Mouse (Mus musculus): ENCODE measurements around the gene Enkd1. TPM values are rescaled to one million over a fixed set of nuclear protein-coding genes. Genes with fewer than 3 reads are reported as not detected.

Gene Enkd1
- polyA plus RNA-seq, 1 experiment = 84.2 TPM

- no peak for TF ChIP-seq CTCF (IDR thresholded peaks at IDR 0.05; ENCODE audit: control insufficient read depth, insufficient read depth, insufficient replicate concordance, low read depth, low read length)
- TF ChIP-seq POLR2A (IDR thresholded peaks at IDR 0.05; ENCODE audit: control insufficient read depth, low read depth, low read length) = no peak
- H3K36me3 ChIP-seq (ENCODE audit: control insufficient read depth, insufficient read depth, low read length) = no peaks in the 10 kb centered on the region
- no peaks in the 10 kb centered on the region for H3K4me1 ChIP-seq (ENCODE audit: control insufficient read depth, insufficient read depth, low read length)
- H3K27me3 ChIP-seq (ENCODE audit: control insufficient read depth, insufficient read depth, low read length) = no peaks in the 10 kb centered on the region
- H3K27ac ChIP-seq (ENCODE audit: control insufficient read depth, insufficient read depth, low read depth, low read length) = no peak overlapping the region
- no peak overlapping the region for H3K4me3 ChIP-seq (ENCODE audit: control insufficient read depth, low read depth, low read length)
Measured at GRCm38 (mm10) chr8:105727397-105728124, 19.6 kb upstream of the Enkd1 start.

- Histone ChIP-seq H3K4me1 (ENCODE audit: control insufficient read depth, insufficient read depth, low read length) (no peaks in the 10 kb centered on the region), H3K36me3 (ENCODE audit: control insufficient read depth, insufficient read depth, low read length) (no peaks in the 10 kb centered on the region)
- TF ChIP-seq CTCF (IDR thresholded peaks at IDR 0.05; ENCODE audit: control insufficient read depth, insufficient read depth, insufficient replicate concordance, low read depth, low read length) (no peak), POLR2A (IDR thresholded peaks at IDR 0.05; ENCODE audit: control insufficient read depth, low read depth, low read length) (no peak)
Measured at GRCm38 (mm10) chr8:105725726-105726125, 17.7 kb upstream of the Enkd1 start.

GRCm38 (mm10) chr8:105722861-105723260 lies 14.9 kb upstream of the Enkd1 start:
- no peaks in the 10 kb centered on the region for H3K27me3 ChIP-seq (ENCODE audit: control insufficient read depth, insufficient read depth, low read length)
- no peak overlapping the region for H3K27ac ChIP-seq (ENCODE audit: control insufficient read depth, insufficient read depth, low read depth, low read length)
- no peaks in the 10 kb centered on the region; the same call in 1 of the 2 replicates for H3K4me1 ChIP-seq (ENCODE audit: control insufficient read depth, insufficient read depth, low read length)
- TF ChIP-seq CTCF (IDR thresholded peaks at IDR 0.05; ENCODE audit: control insufficient read depth, insufficient read depth, insufficient replicate concordance, low read depth, low read length) (no peak), POLR2A (IDR thresholded peaks at IDR 0.05; ENCODE audit: control insufficient read depth, low read depth, low read length) (no peak)
- no peaks in the 10 kb centered on the region for H3K36me3 ChIP-seq (ENCODE audit: control insufficient read depth, insufficient read depth, low read length)
- no peak overlapping the region for H3K4me3 ChIP-seq (ENCODE audit: control insufficient read depth, low read depth, low read length)

More at GRCm38 (mm10) chr8:105725726-105726125, 17.7 kb upstream of the Enkd1 start:
- H3K27ac ChIP-seq (ENCODE audit: control insufficient read depth, insufficient read depth, low read depth, low read length) = no peak overlapping the region
- H3K4me3 ChIP-seq (ENCODE audit: control insufficient read depth, low read depth, low read length) = no peak overlapping the region
- H3K27me3 ChIP-seq (ENCODE audit: control insufficient read depth, insufficient read depth, low read length) = no peaks in the 10 kb centered on the region

GRCm38 (mm10) chr8:105719637-105720036 lies 11.6 kb upstream of the Enkd1 start:
- H3K27ac ChIP-seq (ENCODE audit: control insufficient read depth, insufficient read depth, low read depth, low read length) = no peak overlapping the region
- no peak overlapping the region for H3K4me3 ChIP-seq (ENCODE audit: control insufficient read depth, low read depth, low read length)
- TF ChIP-seq CTCF (IDR thresholded peaks at IDR 0.05; ENCODE audit: control insufficient read depth, insufficient read depth, insufficient replicate concordance, low read depth, low read length) (no peak), POLR2A (IDR thresholded peaks at IDR 0.05; ENCODE audit: control insufficient read depth, low read depth, low read length) (no peak)
- peaks cover 12% of the 10 kb centered on the region for H3K4me1 ChIP-seq (ENCODE audit: control insufficient read depth, insufficient read depth, low read length)
- no peaks in the 10 kb centered on the region for H3K36me3 ChIP-seq (ENCODE audit: control insufficient read depth, insufficient read depth, low read length)
- no peaks in the 10 kb centered on the region for H3K27me3 ChIP-seq (ENCODE audit: control insufficient read depth, insufficient read depth, low read length)

GRCm38 (mm10) chr8:105716302-105716945 lies 8.4 kb upstream of the Enkd1 start:
- Histone ChIP-seq H3K4me1 (ENCODE audit: control insufficient read depth, insufficient read depth, low read length) (peaks cover 12% of the 10 kb centered on the region), H3K36me3 (ENCODE audit: control insufficient read depth, insufficient read depth, low read length) (no peaks in the 10 kb centered on the region), H3K4me3 (ENCODE audit: control insufficient read depth, low read depth, low read length) (peak overlapping the region; percentile 73), H3K27me3 (ENCODE audit: control insufficient read depth, insufficient read depth, low read length) (no peaks in the 10 kb centered on the region), H3K27ac (ENCODE audit: control insufficient read depth, insufficient read depth, low read depth, low read length) (no peak overlapping the region)
- TF ChIP-seq CTCF (IDR thresholded peaks at IDR 0.05; ENCODE audit: control insufficient read depth, insufficient read depth, insufficient replicate concordance, low read depth, low read length) (no peak), POLR2A (IDR thresholded peaks at IDR 0.05; ENCODE audit: control insufficient read depth, low read depth, low read length) (no peak)

- Histone ChIP-seq H3K4me1 (ENCODE audit: control insufficient read depth, insufficient read depth, low read length) (peaks cover 12% of the 10 kb centered on the region), H3K27ac (ENCODE audit: control insufficient read depth, insufficient read depth, low read depth, low read length) (no peak overlapping the region), H3K36me3 (ENCODE audit: control insufficient read depth, insufficient read depth, low read length) (no peaks in the 10 kb centered on the region), H3K27me3 (ENCODE audit: control insufficient read depth, insufficient read depth, low read length) (no peaks in the 10 kb centered on the region), H3K4me3 (ENCODE audit: control insufficient read depth, low read depth, low read length) (no peak overlapping the region)
- no peak for TF ChIP-seq CTCF (IDR thresholded peaks at IDR 0.05; ENCODE audit: control insufficient read depth, insufficient read depth, insufficient replicate concordance, low read depth, low read length)
- TF ChIP-seq POLR2A (IDR thresholded peaks at IDR 0.05; ENCODE audit: control insufficient read depth, low read depth, low read length) = no peak
Measured at GRCm38 (mm10) chr8:105715042-105715441, 7.0 kb upstream of the Enkd1 start.

GRCm38 (mm10) chr8:105714139-105714538 lies 6.1 kb upstream of the Enkd1 start:
- H3K36me3 ChIP-seq (ENCODE audit: control insufficient read depth, insufficient read depth, low read length) = no peaks in the 10 kb centered on the region

More at GRCm38 (mm10) chr8:105714139-105714538, 6.1 kb upstream of the Enkd1 start:
- TF ChIP-seq POLR2A (IDR thresholded peaks at IDR 0.05; ENCODE audit: control insufficient read depth, low read depth, low read length) = no peak
- peak; percentile 77; the same call in 1 of the 2 replicates for TF ChIP-seq CTCF (IDR thresholded peaks at IDR 0.05; ENCODE audit: control insufficient read depth, insufficient read depth, insufficient replicate concordance, low read depth, low read length)
- no peak overlapping the region for H3K27ac ChIP-seq (ENCODE audit: control insufficient read depth, insufficient read depth, low read depth, low read length)
- peaks cover 16% of the 10 kb centered on the region for H3K4me1 ChIP-seq (ENCODE audit: control insufficient read depth, insufficient read depth, low read length)
- H3K27me3 ChIP-seq (ENCODE audit: control insufficient read depth, insufficient read depth, low read length) = no peaks in the 10 kb centered on the region
- no peak overlapping the region for H3K4me3 ChIP-seq (ENCODE audit: control insufficient read depth, low read depth, low read length)
